Mouse (Mus musculus) heart, adult 11 months (tissue): ENCODE results near the gene Tmem131l.

Experiments
- DNase-seq: peaks from one replicate; pipeline ENCODE4 v3.0.0; 2022

The Tmem131l gene

DNA sequence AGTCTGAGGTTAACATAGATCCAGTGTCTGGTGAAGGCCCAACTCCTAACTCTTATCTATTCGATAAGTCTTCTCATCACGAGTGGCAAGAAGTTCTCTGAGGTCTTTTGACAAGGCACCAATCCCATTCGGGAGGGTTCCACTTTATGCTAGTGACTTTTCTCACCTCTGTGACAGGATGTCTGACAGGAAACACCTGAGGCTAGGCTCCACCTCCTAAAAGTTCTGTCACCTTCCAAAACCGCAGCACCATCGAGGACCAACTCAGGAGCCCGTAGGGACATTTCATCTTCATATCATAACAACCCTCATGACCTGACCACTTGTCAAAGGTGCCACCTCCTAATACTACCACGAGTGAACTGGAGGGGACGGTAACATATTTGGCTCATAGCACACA lies 6.2 kb upstream of the Tmem131l start:
- no peak for DNase-seq

DNA sequence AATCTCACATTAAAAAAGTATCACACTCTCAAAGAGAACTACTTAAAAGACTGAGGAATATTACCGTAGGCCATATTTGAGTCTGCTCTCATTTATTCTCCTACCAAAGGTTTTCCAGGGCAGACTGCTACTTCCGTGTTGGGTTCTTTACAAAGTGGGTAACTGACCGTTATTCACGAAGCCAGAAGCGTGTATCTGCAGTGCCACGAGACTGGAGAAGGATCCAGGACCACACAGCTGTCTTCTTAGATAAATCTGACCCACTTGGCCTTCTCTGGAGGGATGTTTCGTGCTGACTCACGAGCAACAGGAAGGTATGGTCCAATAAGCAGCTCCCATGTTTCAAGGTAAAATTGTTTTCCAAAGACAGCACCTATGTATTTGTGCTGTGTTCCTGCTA lies 1.8 kb upstream of the Tmem131l start:
- peak; percentile 70 for DNase-seq

GRCm38 (mm10) chr3:84040476-84041082 lies 604 bp upstream of the Tmem131l start:
- DNase-seq: peak; percentile 97

DNA sequence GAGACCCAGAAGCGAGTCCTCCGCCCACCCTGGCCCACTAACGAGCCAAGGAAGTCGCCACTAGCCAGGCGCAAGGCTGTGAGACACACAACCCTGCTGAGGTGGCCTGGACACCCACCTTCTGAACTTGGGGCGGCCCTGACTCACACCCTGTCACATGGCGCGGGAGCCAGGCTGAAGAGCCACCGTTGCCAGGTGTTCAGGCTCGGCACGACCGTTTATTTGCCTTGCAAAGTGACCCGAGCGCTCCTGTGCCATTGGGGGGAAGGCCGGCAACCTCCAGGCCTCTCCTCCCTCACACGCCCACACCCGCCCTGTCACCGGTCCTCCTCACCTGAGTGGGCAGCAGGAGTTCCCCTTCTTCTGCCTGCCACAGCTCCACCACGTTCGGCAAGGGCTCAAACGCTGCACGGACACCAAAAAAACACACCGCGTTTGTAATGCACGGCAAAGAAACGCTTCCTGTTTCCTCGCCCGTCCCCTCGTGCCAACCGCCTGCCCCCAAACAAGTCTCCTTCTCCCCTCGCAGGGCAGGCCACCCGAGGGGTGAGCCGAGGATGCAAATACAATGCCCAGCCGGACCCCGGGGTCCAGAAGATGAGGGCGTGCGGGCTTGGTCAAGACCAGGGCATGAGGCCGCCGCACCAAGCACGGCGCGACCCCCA lies 862 bp downstream of the Tmem131l start:
- DNase-seq: peak; percentile 97

DNA sequence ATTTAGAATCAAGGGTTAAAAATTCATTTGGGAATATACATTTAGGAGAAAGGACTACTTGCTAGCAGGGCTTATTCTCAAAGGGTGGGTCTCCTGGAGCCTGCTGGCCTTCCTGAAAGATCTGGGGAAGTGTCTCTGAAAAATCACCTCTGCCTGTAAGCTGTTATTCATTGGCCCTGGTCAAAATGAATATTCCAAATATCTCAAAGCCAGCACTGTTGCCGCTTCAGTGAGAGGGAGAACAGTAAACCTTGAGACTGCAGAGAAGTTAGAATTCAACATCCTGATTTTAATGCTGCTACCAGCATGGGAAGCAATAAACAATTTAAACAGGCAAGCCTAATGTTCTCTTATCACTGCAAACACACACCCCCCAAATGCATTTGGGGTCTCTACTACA lies 1.8 kb downstream of the Tmem131l start:
- peak; percentile 53 for DNase-seq

DNA sequence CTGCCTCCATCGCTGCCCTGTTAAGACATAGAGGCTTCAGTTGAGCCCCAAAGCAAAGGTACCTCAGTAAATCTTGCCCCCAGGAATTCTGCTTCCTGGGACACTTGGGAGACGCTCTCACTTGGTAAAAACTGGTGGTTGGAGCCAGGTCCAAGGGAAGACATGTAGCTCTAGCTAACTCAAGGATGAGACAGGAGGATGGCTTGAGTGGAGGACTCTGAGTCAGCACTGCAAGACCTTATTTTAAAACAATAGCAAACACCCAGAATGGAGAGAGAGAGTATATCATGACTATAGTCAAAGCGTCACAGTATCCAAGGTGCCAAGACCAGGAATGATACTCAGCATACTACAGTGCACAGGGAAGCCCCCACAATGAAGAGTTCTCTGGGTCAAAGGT lies 2.4 kb downstream of the Tmem131l start:
- peak; percentile 51 for DNase-seq

DNA sequence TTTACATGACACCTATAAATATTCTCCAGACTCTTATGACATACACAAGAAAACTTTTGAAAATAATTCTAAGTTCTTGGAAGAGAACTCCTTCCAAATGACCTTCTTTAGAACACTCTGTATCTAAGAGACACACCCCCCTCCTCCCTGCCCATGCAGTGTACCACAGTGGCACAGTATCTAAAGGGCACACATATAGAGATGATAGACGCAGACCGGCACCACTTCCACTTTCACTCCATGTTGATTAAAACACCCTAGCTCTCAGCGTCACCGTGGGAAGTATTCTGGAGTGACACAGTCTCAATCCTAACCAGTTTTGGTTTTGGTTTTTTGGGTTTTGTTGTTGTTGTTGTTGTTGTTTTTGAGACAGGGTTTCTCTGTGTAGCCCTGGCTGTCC lies 3.1 kb downstream of the Tmem131l start:
- DNase-seq: peak; percentile 83

DNA sequence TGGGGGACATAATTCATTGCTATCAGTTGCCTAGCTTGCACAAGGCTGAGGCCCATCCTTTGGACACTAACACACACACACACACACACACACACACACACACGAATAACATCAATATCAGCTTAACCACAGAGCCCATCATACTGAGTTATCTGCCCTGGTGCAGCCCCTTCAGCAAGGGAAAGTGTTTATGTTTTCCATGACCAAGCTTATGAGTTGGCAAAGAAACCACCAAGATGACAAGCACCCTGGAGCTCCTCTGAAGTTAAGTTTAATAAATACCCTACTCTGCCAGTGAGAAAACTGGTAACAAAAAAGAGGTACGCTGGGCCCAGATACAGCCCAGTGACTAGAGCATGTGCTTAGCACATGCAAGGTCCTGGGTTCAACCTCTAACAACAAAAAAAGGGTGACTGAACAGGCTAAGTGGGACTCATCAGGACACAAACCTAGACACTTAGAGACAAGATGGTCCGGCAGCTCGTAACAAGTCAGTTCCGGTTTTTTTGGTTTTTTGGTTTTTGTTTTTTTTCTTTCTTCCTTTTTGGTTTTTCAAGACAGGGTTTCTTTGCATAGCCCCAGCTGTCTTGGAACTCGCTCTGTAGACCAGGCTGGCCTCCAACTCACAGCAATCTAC lies 4.1 kb downstream of the Tmem131l start:
- DNase-seq: peak; percentile 44

GRCm38 (mm10) chr3:84034115-84034780 lies 5.7 kb downstream of the Tmem131l start:
- peak; percentile 53 for DNase-seq

- DNase-seq: peak; percentile 86
These were observed 6.8 kb downstream of the Tmem131l start for GRCm38 (mm10) chr3:84032933-84033730.

- peak; percentile 79 for DNase-seq
These were observed 7.6 kb downstream of the Tmem131l start for GRCm38 (mm10) chr3:84032419-84032818.

- no peak for DNase-seq
These were observed 8.8 kb downstream of the Tmem131l start for GRCm38 (mm10) chr3:84031216-84031615.

- peak; percentile 72 for DNase-seq
These were observed 11.0 kb downstream of the Tmem131l start for GRCm38 (mm10) chr3:84028968-84029367.

- peak; percentile 63 for DNase-seq
These were observed 12.2 kb downstream of the Tmem131l start for GRCm38 (mm10) chr3:84027691-84028159.

DNA sequence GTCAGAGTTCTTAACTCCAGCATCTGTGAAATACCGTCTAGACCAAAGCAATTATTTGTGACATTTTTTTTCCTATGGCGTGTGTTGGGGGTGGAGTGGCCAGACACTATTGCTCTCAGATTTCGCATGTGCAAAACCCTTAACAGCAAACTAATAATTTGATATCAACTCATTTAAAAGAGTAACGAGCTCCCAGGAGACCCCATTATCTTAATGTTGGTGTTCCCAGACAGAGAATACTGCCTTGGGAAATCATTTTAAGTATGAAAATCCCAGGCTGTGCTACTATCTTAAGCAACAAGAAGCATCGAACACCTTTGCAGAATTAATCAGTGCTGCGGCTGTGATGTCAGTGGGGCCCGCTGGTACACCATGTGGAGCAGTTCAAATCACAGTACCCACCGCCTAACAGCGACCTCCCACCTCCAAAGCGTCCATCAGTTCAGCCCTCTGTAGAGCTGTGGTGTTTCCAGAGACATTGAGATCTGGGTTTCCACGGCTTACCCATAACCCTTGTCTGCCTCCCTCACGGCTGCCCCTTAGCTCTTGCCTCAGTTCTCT lies 15.4 kb downstream of the Tmem131l start:
- DNase-seq: no peak

- peak; percentile 93 for DNase-seq
These were observed 17.3 kb downstream of the Tmem131l start for GRCm38 (mm10) chr3:84022723-84023122.

DNA sequence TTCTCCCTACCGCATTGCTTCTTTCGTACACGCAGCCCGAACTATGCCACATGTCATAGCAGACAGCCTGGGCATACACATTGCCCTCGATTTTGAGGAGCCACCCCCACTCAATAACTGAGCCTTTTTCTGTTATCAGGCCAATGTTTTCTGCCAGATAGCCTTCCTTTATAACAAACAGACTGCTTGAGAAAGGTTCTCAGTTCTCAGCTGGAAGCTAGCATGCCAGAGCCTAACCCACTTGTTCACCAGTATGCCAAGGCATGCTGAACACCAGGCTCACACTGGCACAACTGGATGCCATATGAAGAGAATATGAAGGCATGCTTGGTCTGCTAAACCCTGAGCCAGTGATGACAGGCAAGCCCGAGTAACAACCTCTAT lies 17.8 kb downstream of the Tmem131l start:
- no peak for DNase-seq

GRCm38 (mm10) chr3:84021217-84022200 lies 18.5 kb downstream of the Tmem131l start:
- DNase-seq: no peak

DNA sequence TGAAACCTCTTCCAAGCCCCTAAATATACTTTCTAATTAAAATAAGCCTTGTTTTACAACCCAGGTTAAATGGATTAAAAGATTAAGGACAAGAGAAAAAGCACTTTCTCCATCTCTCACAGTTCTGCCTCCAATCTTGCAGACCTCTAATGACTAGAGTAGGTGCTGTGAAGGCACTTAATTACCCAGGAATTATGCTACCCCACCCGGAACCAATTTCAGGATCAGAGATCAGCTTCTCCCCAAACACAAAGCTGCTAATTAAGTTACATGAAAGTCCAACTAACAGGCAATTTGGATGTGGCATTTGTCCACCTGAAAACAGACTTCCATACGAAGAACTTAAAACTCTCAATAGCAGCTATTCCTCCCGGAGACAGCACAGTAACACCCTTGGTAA lies 19.4 kb downstream of the Tmem131l start:
- DNase-seq: no peak

- peak; percentile 92 for DNase-seq
These were observed 24.4 kb downstream of the Tmem131l start for GRCm38 (mm10) chr3:84015484-84016016.
